Comparison of ENCODE assay signal across 10 mouse cellular contexts in genomic region chr12:79648812-79649700, GRCm38 (mm10).
DNase-seq lines count a peak whose midpoint lies in the region; ATAC-seq lines count a peak whose summit lies in the region.
"Had no signal": no experiment of that assay in that cellular context is flagged by ENCODE, and none has a peak within 500 bp of the region (broad histone marks: within the 10 kb centered on the region; RNA-seq: fewer than 3 reads in every experiment).

No protein-coding gene starts in this region.

- ATAC-seq in intestine, embryonic 16.5 days: peak; percentile 38

- no peak overlapping the region for H3K27ac ChIP-seq in intestine, embryonic 16.5 days (ENCODE audit: low read length)
- H3K27ac ChIP-seq: liver, embryonic 14.5 days had no signal

- peak; percentile 64 for DNase-seq in embryo, embryonic 10 days (ENCODE audit: low spot score)
- no peak for DNase-seq in embryo, embryonic 9.5 days (ENCODE audit: extremely low spot score)
- peak; percentile 9 for DNase-seq in lung, postnatal 14 days
- DNase-seq in lung, postnatal 25 days (ENCODE audit: low spot score): no peak
- peak; percentile 46 for DNase-seq in retina, embryonic 14.5 days (ENCODE audit: low spot score)
- no peak for DNase-seq in adrenal gland, postnatal 14 days
- DNase-seq in urinary bladder, postnatal 25 days (ENCODE audit: low spot score): no peak
- DNase-seq: cerebellum, adult 2 months had no signal

- no peaks in the 10 kb centered on the region for H3K9me3 ChIP-seq in intestine, embryonic 16.5 days (ENCODE audit: control insufficient read depth, low read length)

- H3K4me1 ChIP-seq in intestine, embryonic 16.5 days (ENCODE audit: control insufficient read depth, insufficient read depth, low read length): peaks cover 3% of the 10 kb centered on the region; the same call in 1 of the 2 replicates

- no peak overlapping the region for H3K4me2 ChIP-seq in intestine, embryonic 16.5 days (ENCODE audit: low read depth, low read length)

- H3K36me3 ChIP-seq in intestine, embryonic 16.5 days (ENCODE audit: control insufficient read depth, insufficient read depth, low read length): no peaks in the 10 kb centered on the region

- H3K9ac ChIP-seq in intestine, embryonic 16.5 days (ENCODE audit: low read depth, low read length): no peak overlapping the region
- H3K9ac ChIP-seq: liver, embryonic 14.5 days had no signal

- WGBS in intestine, embryonic 16.5 days: 68% methylated on average over 7 of the region's 7 CpGs

- H3K27me3 ChIP-seq in intestine, embryonic 16.5 days (replicated peaks; ENCODE audit: control insufficient read depth, insufficient read depth, low read length): no peaks in the 10 kb centered on the region

- H3K4me3 ChIP-seq in intestine, embryonic 16.5 days (ENCODE audit: low read length): no peak overlapping the region

Comparison
In these comparisons a context has a peak if more than half of its experiments do, and no peak if none do; other contexts are left out.
1. DNase-seq: peak in embryo, embryonic 10 days (single experiment), lung, postnatal 14 days (single experiment) and retina, embryonic 14.5 days (single experiment); none in embryo, embryonic 9.5 days (single experiment), lung, postnatal 25 days (single experiment), adrenal gland, postnatal 14 days (single experiment) and urinary bladder, postnatal 25 days (single experiment).